Mouse (Mus musculus) megakaryocyte, embryonic 14.5 days (primary cell): ENCODE results near the gene Faap100.

Source experiments
- FLI1 ChIP-seq: IDR thresholded peaks from 2 replicates; pipeline ENCODE4 v1.6.1; 2012; ENCODE audit warnings: low read length, inconsistent platforms, mixed read lengths
- GATA1 ChIP-seq: IDR thresholded peaks from 3 replicates; pipeline ENCODE4 v1.6.1; 2012; ENCODE audit warnings: mixed read lengths, low read length, inconsistent platforms, borderline replicate concordance

DNA sequence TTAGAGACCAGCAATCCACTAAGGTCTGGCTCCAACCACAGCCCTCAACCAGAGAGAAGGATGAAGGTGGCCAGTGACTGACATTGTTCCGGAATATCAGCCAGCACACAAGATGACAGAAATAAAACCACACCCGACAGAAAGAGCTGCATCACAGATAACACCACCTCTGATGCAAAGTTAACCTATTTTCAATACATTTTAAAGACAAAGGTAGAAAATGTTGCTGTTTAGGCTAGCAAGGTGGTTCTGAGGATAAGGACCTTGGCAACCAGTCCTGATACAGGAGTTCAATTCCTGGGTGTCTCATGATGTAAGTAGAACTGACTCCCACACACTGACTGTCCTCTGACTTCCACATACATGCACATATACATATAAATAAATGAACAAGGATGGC, 20.8 kb upstream of the Faap100 start:
- TF ChIP-seq GATA1 (no peak), FLI1 (no peak)
